Mouse (Mus musculus) hindbrain, embryonic 13.5 days (tissue): ENCODE results near the gene Rhoj. TPM values are rescaled to one million over a fixed set of nuclear protein-coding genes. Genes with fewer than 3 reads are reported as not detected.
A peak's percentile ranks its signal among the peaks of the same experiment; 100 is the strongest.
"Not testable (repeated sequence)": the region's sequence is repeated elsewhere in the genome, so short reads cannot be mapped to it uniquely, and the experiment has no call there.

Experiments
- ATAC-seq: fragments of 200-750 bp; cut with Nextera tagmentation; 2 replicates; pipeline ENCODE4 v1.8.0; 2017; ENCODE audit warnings: moderate TSS enrichment; ENCODE audit not compliant: low FRiP score
- H3K27ac ChIP-seq: fragments of 300-500 bp; sonication (generic); 2 replicates; pipeline ENCODE4 v1.5.1; 2015; ENCODE audit warnings: inconsistent platforms, mild to moderate bottlenecking, moderate library complexity
- H3K27me3 ChIP-seq: fragments of 300-500 bp; sonication (generic); 2 replicates; pipeline ENCODE4 v1.6.1; 2015; ENCODE audit warnings: mild to moderate bottlenecking, inconsistent platforms
- H3K36me3 ChIP-seq: fragments of 300-500 bp; sonication (generic); 2 replicates; pipeline ENCODE4 v1.6.1; 2015; ENCODE audit warnings: mild to moderate bottlenecking, inconsistent platforms
- H3K4me1 ChIP-seq: fragments of 300-500 bp; sonication (generic); replicated peaks from 2 replicates; pipeline ENCODE4 v1.6.1; 2015; ENCODE audit warnings: inconsistent platforms
- H3K4me2 ChIP-seq: fragments of 300-500 bp; sonication (generic); 2 replicates; pipeline ENCODE4 v1.6.1; 2015; ENCODE audit warnings: inconsistent platforms, mild to moderate bottlenecking, moderate library complexity
- H3K4me3 ChIP-seq: fragments of 300-500 bp; sonication (generic); 2 replicates; pipeline ENCODE4 v1.5.1; 2015; ENCODE audit warnings: mild to moderate bottlenecking, inconsistent platforms
- H3K9ac ChIP-seq: fragments of 300-500 bp; sonication (generic); 2 replicates; pipeline ENCODE4 v1.6.1; 2015; ENCODE audit warnings: mild to moderate bottlenecking, inconsistent platforms
- H3K9me3 ChIP-seq: fragments of 300-500 bp; sonication (generic); 2 replicates; pipeline ENCODE4 v1.6.1; 2016; ENCODE audit warnings: inconsistent platforms
- WGBS: fragments of 180-500 bp; shearing (Covaris S2); methylation state at CpG from one replicate; pipeline ENCODE4 v1.1.7; 2015; 5-methylcytosine and 5-hydroxymethylcytosine counted together
- polyA plus RNA-seq: library from polyadenylated mRNA; unstranded; fragments of >200 nt; fragmentation: Nextera tagmentation; extraction: Ambion mirVana; gene quantifications from 2 replicates; pipeline ENCODE4 v1.2.1, GENCODE M21; 2015

Gene Rhoj
- polyA plus RNA-seq, 1 experiment from 2014 or later, result 26.5 TPM

- no peak overlapping the region for H3K27ac ChIP-seq
- peak overlapping the region; percentile 29 for H3K4me2 ChIP-seq
- no peaks in the 10 kb centered on the region for H3K9me3 ChIP-seq
- peaks cover 5% of the 10 kb centered on the region; the same call in 1 of the 2 replicates for H3K27me3 ChIP-seq
- peaks cover 18% of the 10 kb centered on the region for H3K4me1 ChIP-seq
- H3K9ac ChIP-seq, result no peak overlapping the region
- 82% methylated on average over 12 of the region's 12 CpGs for WGBS
- H3K4me3 ChIP-seq, result no peak overlapping the region
- H3K36me3 ChIP-seq, result no peaks in the 10 kb centered on the region
- no peak for ATAC-seq
Observed at GRCm38 (mm10) chr12:75310766-75311165, 2.6 kb downstream of the Rhoj start.

GRCm38 (mm10) chr12:75311879-75312278, 3.8 kb downstream of the Rhoj start:
- H3K4me1 ChIP-seq, result peaks cover 18% of the 10 kb centered on the region
- no peak overlapping the region for H3K9ac ChIP-seq
- H3K27ac ChIP-seq, result no peak overlapping the region
- H3K27me3 ChIP-seq, result peaks cover 5% of the 10 kb centered on the region; the same call in 1 of the 2 replicates
- no peak overlapping the region for H3K4me3 ChIP-seq
- H3K36me3 ChIP-seq, result no peaks in the 10 kb centered on the region
- H3K9me3 ChIP-seq, result no peaks in the 10 kb centered on the region
- WGBS, result 91% methylated on average over 8 of the region's 8 CpGs
- ATAC-seq, result no peak
- no peak overlapping the region for H3K4me2 ChIP-seq

- Histone ChIP-seq H3K27me3 (peaks cover 5% of the 10 kb centered on the region; the same call in 1 of the 2 replicates), H3K4me1 (peaks cover under 1% of the 10 kb centered on the region; the same call in 1 of the 2 replicates), H3K4me3 (no peak overlapping the region), H3K4me2 (no peak overlapping the region), H3K36me3 (no peaks in the 10 kb centered on the region), H3K9ac (no peak overlapping the region), H3K27ac (no peak overlapping the region), H3K9me3 (no peaks in the 10 kb centered on the region)
- no peak for ATAC-seq
- WGBS, result 90% methylated on average over 3 of the region's 3 CpGs
Observed at GRCm38 (mm10) chr12:75313992-75314391, 5.9 kb downstream of the Rhoj start.

GRCm38 (mm10) chr12:75315851-75316250, 7.7 kb downstream of the Rhoj start:
- H3K36me3 ChIP-seq, result no peaks in the 10 kb centered on the region
- H3K27ac ChIP-seq, result no peak overlapping the region
- ATAC-seq, result no peak
- no peak overlapping the region for H3K9ac ChIP-seq
- no peaks in the 10 kb centered on the region for H3K9me3 ChIP-seq
- WGBS, result 93% methylated on average over 3 of the region's 3 CpGs
- H3K4me2 ChIP-seq, result no peak overlapping the region
- H3K4me1 ChIP-seq, result no peaks in the 10 kb centered on the region
- H3K4me3 ChIP-seq, result no peak overlapping the region
- H3K27me3 ChIP-seq, result no peaks in the 10 kb centered on the region

GRCm38 (mm10) chr12:75320441-75320925, 12.4 kb downstream of the Rhoj start:
- WGBS, result 84% methylated on average over 12 of the region's 12 CpGs
- no peak overlapping the region for H3K27ac ChIP-seq
- H3K4me1 ChIP-seq, result no peaks in the 10 kb centered on the region
- H3K4me2 ChIP-seq, result no peak overlapping the region
- H3K4me3 ChIP-seq, result no peak overlapping the region
- no peak for ATAC-seq
- H3K9me3 ChIP-seq, result peaks cover 7% of the 10 kb centered on the region; the same call in 1 of the 2 replicates
- H3K27me3 ChIP-seq, result no peaks in the 10 kb centered on the region
- no peaks in the 10 kb centered on the region; the same call in 1 of the 2 replicates for H3K36me3 ChIP-seq
- no peak overlapping the region for H3K9ac ChIP-seq

- Histone ChIP-seq H3K4me1 (no peaks in the 10 kb centered on the region), H3K9me3 (peaks cover 7% of the 10 kb centered on the region; the same call in 1 of the 2 replicates), H3K36me3 (no peaks in the 10 kb centered on the region; the same call in 1 of the 2 replicates), H3K4me3 (no peak overlapping the region), H3K4me2 (no peak overlapping the region), H3K9ac (no peak overlapping the region), H3K27me3 (no peaks in the 10 kb centered on the region), H3K27ac (no peak overlapping the region)
- 74% methylated on average over 4 of the region's 4 CpGs for WGBS
- no peak for ATAC-seq
Observed at GRCm38 (mm10) chr12:75321189-75321588, 13.1 kb downstream of the Rhoj start.

GRCm38 (mm10) chr12:75329188-75329587, 21.1 kb downstream of the Rhoj start:
- Histone ChIP-seq H3K4me2 (no peak overlapping the region), H3K9ac (no peak overlapping the region), H3K4me1 (no peaks in the 10 kb centered on the region), H3K4me3 (no peak overlapping the region), H3K27me3 (no peaks in the 10 kb centered on the region), H3K27ac (no peak overlapping the region), H3K36me3 (no peaks in the 10 kb centered on the region), H3K9me3 (no peaks in the 10 kb centered on the region)
- 92% methylated on average over 2 of the region's 2 CpGs for WGBS
- no peak for ATAC-seq

- WGBS, result 93% methylated on average over 3 of the region's 3 CpGs
- H3K9ac ChIP-seq, result no peak overlapping the region
- H3K27ac ChIP-seq, result no peak overlapping the region
- ATAC-seq, result no peak
- no peaks in the 10 kb centered on the region for H3K27me3 ChIP-seq
- H3K4me2 ChIP-seq, result no peak overlapping the region
- H3K4me3 ChIP-seq, result no peak overlapping the region
- no peaks in the 10 kb centered on the region for H3K4me1 ChIP-seq
- H3K9me3 ChIP-seq, result no peaks in the 10 kb centered on the region
- no peaks in the 10 kb centered on the region for H3K36me3 ChIP-seq
Observed at GRCm38 (mm10) chr12:75339894-75340293, 31.8 kb downstream of the Rhoj start.

GRCm38 (mm10) chr12:75340331-75340730, 32.2 kb downstream of the Rhoj start:
- Histone ChIP-seq H3K9me3 (no peaks in the 10 kb centered on the region), H3K36me3 (no peaks in the 10 kb centered on the region), H3K4me3 (no peak overlapping the region), H3K4me2 (no peak overlapping the region), H3K27me3 (no peaks in the 10 kb centered on the region), H3K4me1 (no peaks in the 10 kb centered on the region), H3K27ac (no peak overlapping the region), H3K9ac (no peak overlapping the region)
- no peak for ATAC-seq
- 94% methylated on average over 7 of the region's 7 CpGs for WGBS

- no peaks in the 10 kb centered on the region for H3K36me3 ChIP-seq
- H3K4me3 ChIP-seq, result no peak overlapping the region
- no peak overlapping the region for H3K4me2 ChIP-seq
- no peaks in the 10 kb centered on the region for H3K9me3 ChIP-seq
- no peak overlapping the region for H3K9ac ChIP-seq
- H3K27me3 ChIP-seq, result no peaks in the 10 kb centered on the region
- H3K4me1 ChIP-seq, result no peaks in the 10 kb centered on the region
- no peak overlapping the region for H3K27ac ChIP-seq
- 87% methylated on average over 7 of the region's 7 CpGs for WGBS
- ATAC-seq, result no peak
Observed at GRCm38 (mm10) chr12:75348551-75348950, 40.4 kb downstream of the Rhoj start.

GRCm38 (mm10) chr12:75349537-75349936, 41.4 kb downstream of the Rhoj start:
- not testable (repeated sequence) for ATAC-seq, H3K9me3 ChIP-seq, H3K27ac ChIP-seq, H3K9ac ChIP-seq, H3K36me3 ChIP-seq, H3K4me1 ChIP-seq, H3K4me3 ChIP-seq, H3K27me3 ChIP-seq, H3K4me2 ChIP-seq
- WGBS, result 81% methylated on average over 5 of the region's 5 CpGs

GRCm38 (mm10) chr12:75350750-75351149, 42.6 kb downstream of the Rhoj start:
- H3K4me1 ChIP-seq, result no peaks in the 10 kb centered on the region
- 68% methylated on average over 5 of the region's 5 CpGs for WGBS
- no peak overlapping the region for H3K27ac ChIP-seq
- H3K9ac ChIP-seq, result no peak overlapping the region
- H3K27me3 ChIP-seq, result no peaks in the 10 kb centered on the region
- no peak overlapping the region for H3K4me2 ChIP-seq
- no peak for ATAC-seq
- no peaks in the 10 kb centered on the region for H3K36me3 ChIP-seq
- H3K4me3 ChIP-seq, result no peak overlapping the region
- no peaks in the 10 kb centered on the region for H3K9me3 ChIP-seq

GRCm38 (mm10) chr12:75351846-75352245, 43.7 kb downstream of the Rhoj start:
- no peak for ATAC-seq
- no peaks in the 10 kb centered on the region for H3K4me1 ChIP-seq
- no peaks in the 10 kb centered on the region for H3K36me3 ChIP-seq
- no peaks in the 10 kb centered on the region for H3K9me3 ChIP-seq
- 78% methylated on average over 7 of the region's 7 CpGs for WGBS
- no peak overlapping the region for H3K27ac ChIP-seq
- no peak overlapping the region for H3K4me2 ChIP-seq
- no peaks in the 10 kb centered on the region for H3K27me3 ChIP-seq
- no peak overlapping the region for H3K4me3 ChIP-seq
- no peak overlapping the region for H3K9ac ChIP-seq
